Mouse (Mus musculus): ENCODE results near the gene Hmcn1.

- TF ChIP-seq CTCF (IDR thresholded peaks at IDR 0.05; ENCODE audit: low read depth, low read length): no peak
- TF ChIP-seq GATA2 (IDR thresholded peaks at IDR 0.05; ENCODE audit: borderline replicate concordance, low read depth, low read length): no peak
- TF ChIP-seq GATA1 (IDR thresholded peaks at IDR 0.05; ENCODE audit: borderline replicate concordance, low read length): no peak
- TF ChIP-seq TAL1 (conservative IDR thresholded peaks at IDR 0.05; ENCODE audit: low read depth, low read length): no peak
- no peak for TF ChIP-seq POLR2AphosphoS5 (IDR thresholded peaks at IDR 0.05; ENCODE audit: insufficient replicate concordance, low read depth, low read length)
These were observed 114.8 kb downstream of the Hmcn1 start for GRCm38 (mm10) chr1:150878421-150878820.
